Mouse (Mus musculus): Measurements from ENCODE around the gene Ogg1. TPM values are rescaled to one million over a fixed set of nuclear protein-coding genes. Genes with fewer than 3 reads are reported as not detected.
A peak's percentile ranks its signal among the peaks of the same experiment; 100 is the strongest.

The Ogg1 gene
- polyA plus RNA-seq (2015; fragmentation: Nextera tagmentation; extraction: Ambion mirVana), result 12.5 and 13.6 TPM in 2 replicates

DNA sequence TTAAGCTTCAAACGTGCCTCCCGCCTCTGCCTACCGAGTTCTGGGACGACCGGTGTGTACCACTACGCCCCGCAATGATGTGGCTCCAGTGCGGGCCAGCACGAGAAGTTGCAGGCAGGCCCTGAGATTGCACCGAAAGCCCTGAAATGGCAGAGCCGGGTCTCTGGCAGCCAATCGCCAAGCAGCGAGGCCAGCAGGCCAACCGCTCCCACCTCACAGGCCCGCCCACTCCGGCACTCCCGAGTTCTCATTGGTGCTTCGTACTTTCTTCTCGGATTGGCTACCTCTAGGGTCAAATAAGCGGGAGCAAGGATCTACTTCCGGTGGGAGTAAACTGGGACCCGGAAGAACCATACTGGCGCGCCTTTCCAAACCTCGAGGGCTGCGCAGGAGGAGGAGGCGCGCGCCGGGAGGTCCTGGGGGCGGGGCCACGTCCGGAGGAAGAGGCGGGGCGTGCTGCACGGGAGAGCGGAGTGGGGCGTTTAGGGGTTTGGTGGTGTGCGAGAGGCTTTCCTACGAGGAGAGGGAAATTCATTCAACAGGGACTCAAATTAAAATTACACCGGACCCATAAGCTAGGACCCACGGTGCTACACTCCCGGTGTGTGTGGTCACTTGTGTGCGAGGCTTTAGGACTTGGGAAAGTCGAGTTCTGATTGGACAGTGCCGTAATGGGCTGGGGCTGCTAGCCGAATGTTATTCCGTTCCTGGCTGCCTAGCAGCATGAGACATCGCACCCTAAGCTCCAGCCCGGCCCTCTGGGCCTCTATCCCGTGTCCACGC lies at the start of gene Ogg1:
TSS of gene Ogg1 (plus strand) at position 440 of the 783 bp plus-strand sequence.
- Histone ChIP-seq H3K4me3 (replicated peaks) (peak within 1 kb of the TSS; percentile 63), H3K27me3 (no peaks in the 10 kb centered on the region), H3K27ac (replicated peaks) (peak within 1 kb of the TSS; percentile 93), H3K4me1 (peaks cover 15% of the 10 kb centered on the region; the same call in 1 of the 2 replicates), H3K4me2 (replicated peaks) (peak within 1 kb of the TSS; percentile 88), H3K9ac (peak within 1 kb of the TSS; percentile 78), H3K36me3 (peaks cover 51% of the 10 kb centered on the region), H3K9me3 (replicated peaks) (no peaks in the 10 kb centered on the region)
- peak; percentile 98 for ATAC-seq (ENCODE audit: insufficient number of reproducible peaks, low FRiP score, low TSS enrichment, low read depth)
- WGBS, result under 1% methylated on average over 52 of the region's 52 CpGs

DNA sequence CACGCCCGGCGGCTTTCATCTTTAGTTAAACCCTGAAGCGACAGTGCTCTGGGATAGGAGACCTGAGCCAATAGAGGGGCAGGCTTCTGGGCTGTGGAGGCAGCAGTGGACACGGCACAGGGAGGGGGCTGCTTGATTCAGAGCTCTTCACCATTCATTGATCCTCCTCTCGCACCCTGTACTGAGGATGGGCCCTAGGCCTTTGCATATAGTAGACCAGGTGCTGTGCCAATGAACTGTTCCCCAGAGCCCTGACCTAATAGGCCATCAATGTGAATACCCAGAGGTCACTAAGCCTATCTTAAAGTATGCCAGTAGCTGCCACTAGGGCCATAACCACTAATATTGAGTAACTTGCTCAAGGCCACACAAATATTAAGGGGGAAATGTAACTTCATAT lies 45.1 kb upstream of the Ogg1 start:
- Histone ChIP-seq H3K4me3 (replicated peaks) (no peak overlapping the region), H3K9me3 (replicated peaks) (no peaks in the 10 kb centered on the region), H3K36me3 (peaks cover 24% of the 10 kb centered on the region), H3K27ac (replicated peaks) (no peak overlapping the region), H3K4me1 (peaks cover 9% of the 10 kb centered on the region), H3K4me2 (replicated peaks) (no peak overlapping the region), H3K27me3 (peaks cover 44% of the 10 kb centered on the region), H3K9ac (no peak overlapping the region)
- ATAC-seq (ENCODE audit: insufficient number of reproducible peaks, low FRiP score, low TSS enrichment, low read depth), result no peak
- 57% methylated on average over 6 of the region's 6 CpGs for WGBS

DNA sequence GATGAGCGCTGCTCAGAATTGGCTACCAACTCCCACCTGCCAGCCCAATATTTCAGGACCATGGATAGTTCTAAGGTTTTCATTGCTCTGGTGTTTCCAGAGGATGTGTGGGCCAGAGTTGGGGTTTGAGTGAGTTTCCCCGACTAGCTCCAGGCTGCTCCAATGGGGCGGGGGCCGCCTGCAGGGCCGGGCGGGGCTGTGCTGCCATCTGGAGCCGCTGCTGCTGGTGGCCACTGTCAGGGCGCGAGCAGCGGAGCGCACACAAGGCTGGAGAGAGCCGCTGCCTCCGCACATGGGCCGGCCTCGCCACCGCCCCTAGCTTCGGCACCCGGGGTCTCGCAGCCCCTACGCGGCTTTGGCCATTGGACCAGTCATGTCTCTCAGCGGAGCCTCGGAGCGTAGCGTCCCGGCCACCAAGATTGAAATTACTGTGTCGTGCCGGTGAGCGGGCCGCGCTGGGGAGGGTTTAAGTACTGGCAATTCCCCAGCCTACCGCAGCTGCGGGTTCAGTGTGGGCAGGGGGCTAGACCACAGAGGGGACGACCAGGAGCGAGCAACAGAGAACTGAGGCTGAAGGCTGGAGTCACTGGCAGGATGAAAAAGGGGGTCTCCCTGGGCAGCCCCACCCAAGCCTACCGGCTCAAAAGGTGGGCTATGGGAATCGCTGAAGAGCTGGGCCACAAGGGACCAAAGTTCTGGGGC lies 44.5 kb upstream of the Ogg1 start, which contains the start of gene Cpne9:
TSS of gene Cpne9 (plus strand) at position 207 of the 702 bp plus-strand sequence.
- Histone ChIP-seq H3K4me1 (peaks cover 9% of the 10 kb centered on the region), H3K36me3 (peaks cover 20% of the 10 kb centered on the region), H3K27me3 (peaks cover 44% of the 10 kb centered on the region), H3K4me3 (replicated peaks) (peak within 1 kb of the TSS; percentile 23), H3K4me2 (replicated peaks) (peak within 1 kb of the TSS; percentile 36), H3K9me3 (replicated peaks) (no peaks in the 10 kb centered on the region), H3K9ac (no peak within 1 kb of the TSS), H3K27ac (replicated peaks) (no peak within 1 kb of the TSS)
- WGBS, result 2% methylated on average over 37 of the region's 37 CpGs
- peak; percentile 31; the same call in 1 of the 2 replicates for ATAC-seq (ENCODE audit: insufficient number of reproducible peaks, low FRiP score, low TSS enrichment, low read depth)

DNA sequence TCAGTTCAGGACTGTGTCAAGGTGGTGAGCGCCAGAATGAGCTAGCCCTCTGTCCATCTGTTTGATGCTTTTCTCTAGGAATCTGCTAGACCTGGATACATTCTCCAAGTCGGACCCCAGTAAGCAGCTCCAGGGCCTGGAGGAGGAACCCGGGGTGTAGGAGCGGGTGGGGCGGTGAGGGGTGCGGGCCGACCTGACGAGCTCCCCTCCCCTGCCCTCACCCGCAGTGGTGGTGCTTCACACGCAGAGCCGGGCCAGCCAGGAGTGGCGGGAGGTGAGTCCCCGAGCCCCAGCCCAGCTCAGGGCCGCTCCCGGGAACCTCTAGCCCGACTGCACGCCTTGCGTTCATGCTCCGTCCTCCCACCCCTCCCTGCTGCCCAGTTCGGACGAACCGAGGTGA lies 43.8 kb upstream of the Ogg1 start:
- Histone ChIP-seq H3K27me3 (peaks cover 44% of the 10 kb centered on the region), H3K4me1 (peaks cover 9% of the 10 kb centered on the region), H3K4me2 (replicated peaks) (peak overlapping the region; percentile 29; the same call in 1 of the 2 replicates), H3K9me3 (replicated peaks) (no peaks in the 10 kb centered on the region), H3K4me3 (replicated peaks) (peak overlapping the region; percentile 12; the same call in 1 of the 2 replicates), H3K36me3 (peaks cover 15% of the 10 kb centered on the region), H3K27ac (replicated peaks) (no peak overlapping the region), H3K9ac (no peak overlapping the region)
- WGBS, result 2% methylated on average over 22 of the region's 22 CpGs
- no peak for ATAC-seq (ENCODE audit: insufficient number of reproducible peaks, low FRiP score, low TSS enrichment, low read depth)

DNA sequence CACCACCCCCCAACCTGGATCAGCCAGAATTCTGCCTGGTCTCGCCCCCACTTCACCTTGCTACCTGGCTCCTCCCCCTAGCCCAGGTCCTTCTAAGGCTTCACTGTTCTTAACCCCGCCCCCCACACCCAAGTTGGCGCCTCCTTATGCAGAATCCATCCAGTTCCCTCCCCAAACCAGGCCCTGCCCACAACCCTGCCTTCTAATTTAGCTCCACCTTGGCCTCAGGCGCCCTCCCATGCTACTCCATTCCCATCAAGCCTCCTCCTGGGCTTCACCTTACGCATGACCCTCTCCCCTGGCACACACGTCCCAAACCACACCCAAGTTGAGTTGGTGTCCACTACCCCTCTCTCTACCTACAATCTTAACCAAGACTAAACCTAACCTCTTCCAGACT lies 43.3 kb upstream of the Ogg1 start:
- peaks cover 44% of the 10 kb centered on the region for H3K27me3 ChIP-seq
- peaks cover 10% of the 10 kb centered on the region for H3K36me3 ChIP-seq
- H3K4me3 ChIP-seq (replicated peaks), result 0 out of 2 replicates have a peak overlapping the region, but pooled peaks have one; percentile 12
- H3K4me2 ChIP-seq (replicated peaks), result peak overlapping the region; percentile 29; the same call in 1 of the 2 replicates
- WGBS, result 3% methylated on average over 6 of the region's 6 CpGs
- peaks cover 9% of the 10 kb centered on the region for H3K4me1 ChIP-seq
- H3K9ac ChIP-seq, result no peak overlapping the region
- no peak overlapping the region for H3K27ac ChIP-seq (replicated peaks)
- no peaks in the 10 kb centered on the region for H3K9me3 ChIP-seq (replicated peaks)
- ATAC-seq (ENCODE audit: insufficient number of reproducible peaks, low FRiP score, low TSS enrichment, low read depth), result no peak

DNA sequence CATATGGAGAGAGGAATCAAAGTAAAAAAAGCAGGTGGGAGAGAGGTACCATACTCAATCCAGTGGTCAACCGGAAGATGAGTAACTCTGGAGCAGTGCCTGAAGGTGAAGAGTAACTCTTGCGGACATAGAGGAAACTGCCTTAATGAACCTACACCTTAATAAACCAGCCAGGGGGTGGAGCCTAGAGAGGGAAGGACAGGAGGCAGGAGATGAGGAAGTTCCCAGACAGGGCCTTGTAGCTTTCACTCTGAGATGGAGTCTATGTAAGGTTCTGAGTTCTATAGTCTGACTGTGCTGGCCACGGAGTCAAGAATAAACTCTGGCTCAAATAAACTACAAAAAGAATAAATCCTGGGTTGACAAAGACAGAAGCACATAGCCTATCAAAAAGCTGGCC lies 41.8 kb upstream of the Ogg1 start:
- Histone ChIP-seq H3K4me2 (replicated peaks) (no peak overlapping the region), H3K4me3 (replicated peaks) (no peak overlapping the region), H3K9ac (no peak overlapping the region), H3K4me1 (peaks cover 9% of the 10 kb centered on the region), H3K27ac (replicated peaks) (no peak overlapping the region), H3K36me3 (0 out of 2 replicates have a peak, but pooled peaks cover 3% of the 10 kb centered on the region), H3K9me3 (replicated peaks) (no peaks in the 10 kb centered on the region), H3K27me3 (peaks cover 44% of the 10 kb centered on the region)
- no peak for ATAC-seq (ENCODE audit: insufficient number of reproducible peaks, low FRiP score, low TSS enrichment, low read depth)
- 76% methylated on average over 3 of the region's 3 CpGs for WGBS

DNA sequence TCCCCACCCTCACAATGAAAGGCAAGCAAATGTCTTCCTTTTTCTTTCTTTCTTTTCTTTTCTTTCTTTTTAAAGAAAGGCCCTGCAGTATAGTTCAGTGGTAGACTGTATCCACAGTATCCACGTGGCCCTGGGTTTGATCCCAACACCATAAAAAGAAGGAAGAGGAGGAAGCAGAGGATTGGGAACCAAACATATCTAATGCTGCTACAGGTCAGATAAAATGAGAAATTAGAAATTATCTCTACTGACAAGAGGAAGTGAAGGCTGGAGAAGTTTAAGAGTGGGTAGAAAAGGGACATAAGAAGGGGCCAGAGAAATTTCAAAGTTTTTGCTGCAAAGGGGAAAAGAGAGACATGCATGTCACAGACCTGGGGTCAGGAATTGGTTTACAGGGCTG lies 40.5 kb upstream of the Ogg1 start:
- Histone ChIP-seq H3K4me3 (replicated peaks) (no peak overlapping the region), H3K4me1 (peaks cover 9% of the 10 kb centered on the region), H3K4me2 (replicated peaks) (no peak overlapping the region), H3K27ac (replicated peaks) (no peak overlapping the region), H3K27me3 (peaks cover 44% of the 10 kb centered on the region), H3K9me3 (replicated peaks) (no peaks in the 10 kb centered on the region), H3K9ac (no peak overlapping the region), H3K36me3 (no peaks in the 10 kb centered on the region)
- 62% methylated on average over 1 of the region's 1 CpGs for WGBS
- no peak for ATAC-seq (ENCODE audit: insufficient number of reproducible peaks, low FRiP score, low TSS enrichment, low read depth)

DNA sequence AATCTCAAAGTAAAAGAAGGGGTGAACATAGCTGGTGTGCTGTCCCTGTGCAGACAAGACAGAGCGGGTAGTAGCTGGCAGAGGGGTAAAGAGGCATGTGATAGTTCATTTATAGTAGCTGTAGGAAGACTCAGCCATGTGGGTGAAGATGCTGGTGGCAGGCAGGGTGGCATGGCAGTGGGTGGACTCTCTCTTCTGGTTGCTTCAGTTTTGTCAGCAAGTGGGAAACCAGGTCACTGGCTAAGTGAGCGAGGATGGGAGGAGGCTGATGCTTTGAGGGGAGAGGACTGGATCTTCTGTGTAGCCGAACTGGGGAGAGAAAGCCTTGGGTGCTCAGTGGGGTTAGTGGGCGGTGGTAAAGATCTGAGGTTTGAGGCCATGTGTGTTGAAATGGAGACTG lies 39.5 kb upstream of the Ogg1 start:
- no peaks in the 10 kb centered on the region for H3K36me3 ChIP-seq
- no peak for ATAC-seq (ENCODE audit: insufficient number of reproducible peaks, low FRiP score, low TSS enrichment, low read depth)
- H3K4me1 ChIP-seq, result peaks cover 5% of the 10 kb centered on the region; the same call in 1 of the 2 replicates
- H3K27me3 ChIP-seq, result peaks cover 37% of the 10 kb centered on the region
- no peaks in the 10 kb centered on the region for H3K9me3 ChIP-seq (replicated peaks)
- no peak overlapping the region for H3K9ac ChIP-seq
- H3K27ac ChIP-seq (replicated peaks), result no peak overlapping the region
- no peak overlapping the region for H3K4me3 ChIP-seq (replicated peaks)
- no peak overlapping the region for H3K4me2 ChIP-seq (replicated peaks)
- WGBS, result 59% methylated on average over 4 of the region's 4 CpGs

DNA sequence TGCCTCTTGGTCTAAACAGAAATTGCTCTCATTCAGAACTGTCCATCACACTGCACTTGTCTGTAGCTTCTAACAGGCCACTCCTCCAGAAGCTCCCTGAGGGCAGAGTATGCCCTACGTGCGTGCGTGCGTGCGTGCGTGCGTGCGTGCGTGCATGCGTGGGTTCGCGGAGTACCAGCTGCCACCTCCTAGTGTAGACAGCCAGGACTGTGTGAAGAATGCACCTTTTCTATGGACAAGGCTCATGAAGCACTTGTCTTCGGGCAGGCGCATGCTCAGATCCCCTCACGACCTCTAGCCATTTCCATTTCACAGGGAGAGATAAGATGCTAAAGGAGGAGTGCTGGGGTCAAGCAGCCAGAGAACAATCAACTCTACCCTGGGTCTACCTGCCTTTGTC lies 37.4 kb upstream of the Ogg1 start:
- 87% methylated on average over 15 of the region's 15 CpGs for WGBS

DNA sequence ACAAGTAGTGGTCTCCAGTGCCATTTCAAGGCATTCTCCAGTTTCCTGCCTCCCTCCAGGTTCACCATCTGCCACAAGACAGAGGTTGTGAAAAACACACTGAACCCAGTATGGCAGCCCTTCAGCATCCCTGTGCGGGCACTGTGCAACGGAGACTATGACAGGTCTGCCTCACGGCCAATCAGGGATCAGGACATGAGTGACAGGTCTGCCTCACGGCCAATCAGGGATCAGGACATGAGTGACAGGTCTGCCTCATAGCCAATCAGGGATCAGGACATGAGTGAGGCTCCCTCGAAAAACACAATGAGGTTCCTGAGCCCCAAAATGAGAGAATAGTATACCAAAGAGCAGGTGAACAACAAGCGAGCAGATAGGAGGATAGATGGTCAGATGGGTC lies 36.4 kb upstream of the Ogg1 start:
- no peaks in the 10 kb centered on the region for H3K9me3 ChIP-seq (replicated peaks)
- no peak overlapping the region for H3K9ac ChIP-seq
- no peak for ATAC-seq (ENCODE audit: insufficient number of reproducible peaks, low FRiP score, low TSS enrichment, low read depth)
- H3K27ac ChIP-seq (replicated peaks), result no peak overlapping the region
- no peak overlapping the region for H3K4me2 ChIP-seq (replicated peaks)
- 63% methylated on average over 6 of the region's 6 CpGs for WGBS
- no peaks in the 10 kb centered on the region for H3K36me3 ChIP-seq
- no peaks in the 10 kb centered on the region for H3K4me1 ChIP-seq
- H3K4me3 ChIP-seq (replicated peaks), result no peak overlapping the region
- peaks cover 6% of the 10 kb centered on the region; the same call in 1 of the 2 replicates for H3K27me3 ChIP-seq

More for the DNA sequence above, 37.4 kb upstream of the Ogg1 start:
- Histone ChIP-seq H3K9ac (no peak overlapping the region), H3K4me3 (replicated peaks) (no peak overlapping the region), H3K4me2 (replicated peaks) (no peak overlapping the region), H3K27ac (replicated peaks) (no peak overlapping the region), H3K4me1 (no peaks in the 10 kb centered on the region), H3K27me3 (peaks cover 15% of the 10 kb centered on the region), H3K9me3 (replicated peaks) (no peaks in the 10 kb centered on the region), H3K36me3 (no peaks in the 10 kb centered on the region)
- no peak for ATAC-seq (ENCODE audit: insufficient number of reproducible peaks, low FRiP score, low TSS enrichment, low read depth)

DNA sequence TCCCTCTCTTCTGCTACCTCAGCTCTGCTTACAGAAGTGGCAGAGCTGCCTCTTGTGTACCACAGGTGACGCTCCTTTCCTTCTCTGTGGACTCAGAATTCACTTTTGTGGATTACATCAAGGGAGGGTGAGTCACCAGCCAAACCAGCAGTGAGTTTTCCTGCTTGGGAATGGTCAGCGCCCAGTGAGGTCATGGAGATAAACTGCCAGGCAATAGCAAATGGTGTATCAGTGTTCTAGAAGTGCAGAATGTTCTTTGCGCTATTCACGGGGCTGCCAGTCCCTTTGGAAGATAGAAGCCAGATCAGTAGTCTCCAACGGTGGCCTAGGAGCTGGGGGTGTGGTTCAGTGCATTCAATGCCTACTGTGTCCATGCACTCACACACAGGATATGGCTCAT lies 33.8 kb upstream of the Ogg1 start:
- WGBS, result 68% methylated on average over 5 of the region's 5 CpGs
- H3K27ac ChIP-seq (replicated peaks), result no peak overlapping the region
- no peak overlapping the region for H3K4me2 ChIP-seq (replicated peaks)
- no peaks in the 10 kb centered on the region for H3K36me3 ChIP-seq
- no peaks in the 10 kb centered on the region for H3K4me1 ChIP-seq
- H3K9ac ChIP-seq, result no peak overlapping the region
- H3K4me3 ChIP-seq (replicated peaks), result no peak overlapping the region
- H3K9me3 ChIP-seq (replicated peaks), result no peaks in the 10 kb centered on the region
- ATAC-seq (ENCODE audit: insufficient number of reproducible peaks, low FRiP score, low TSS enrichment, low read depth), result no peak
- H3K27me3 ChIP-seq, result no peaks in the 10 kb centered on the region
